Comparison of ENCODE assay signal across 26 mouse cellular contexts in the genomic region with DNA sequence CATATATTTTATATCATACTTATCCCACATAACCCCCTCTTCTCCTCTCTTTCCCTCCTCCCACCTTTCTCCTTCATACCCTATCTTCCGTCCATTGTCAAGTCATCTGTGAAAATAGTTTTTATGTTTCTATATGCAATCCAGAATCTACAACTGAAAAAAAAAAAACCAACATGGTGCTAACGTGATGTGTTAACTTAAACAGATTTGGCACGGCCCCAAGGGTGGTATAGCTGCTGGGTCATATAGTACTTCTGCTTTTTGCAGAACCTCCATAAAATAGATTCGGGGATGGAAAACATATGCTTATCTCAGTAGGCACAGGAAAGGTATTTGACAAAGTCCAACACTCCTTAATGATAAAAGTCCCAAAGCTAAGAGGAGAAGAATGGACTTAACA. TPM values are rescaled to one million over a fixed set of nuclear protein-coding genes. Genes with fewer than 3 reads are reported as not detected.
DNase-seq lines count a peak whose midpoint lies in the region; ATAC-seq lines count a peak whose summit lies in the region.
"Had no signal": no experiment of that assay in that cellular context is flagged by ENCODE, and none has a peak within 500 bp of the region (broad histone marks: within the 10 kb centered on the region; RNA-seq: fewer than 3 reads in every experiment).

No protein-coding gene starts in this region.

- ATAC-seq in megakaryocyte progenitor cell, adult 5-6 weeks (replicated peaks; ENCODE audit: poor library complexity): peak; percentile 33
- ATAC-seq: activated CD4-positive, CD25-positive, alpha-beta regulatory T cell, adult 4 months; forebrain, embryonic 13.5 days; forebrain, embryonic 16.5 days had no signal

- 0 out of 2 replicates have a peak, but pooled peaks cover 4% of the 10 kb centered on the region for H3K4me1 ChIP-seq in heart, embryonic 10.5 days

- no peaks in the 10 kb centered on the region for H3K27me3 ChIP-seq in heart, embryonic 10.5 days (ENCODE audit: insufficient read depth, poor library complexity, severe bottlenecking)
- H3K27me3 ChIP-seq: CH12.LX; forebrain, embryonic 13.5 days had no signal

- peak; percentile 4 for DNase-seq in heart, adult 11 months
- no peak for DNase-seq in heart, embryonic 10.5 days (ENCODE audit: low spot score)
- DNase-seq in MEL-GATA-1-ER (ENCODE audit: extremely low read depth, low read depth): peak; percentile 97
- no peak for DNase-seq in kidney, adult 11 months
- DNase-seq in left cerebral cortex, adult 18-20 months (ENCODE audit: low spot score in 2 of 2): no peak
- DNase-seq: adrenal gland, adult 8-10 months; adrenal gland, postnatal 25 days; B cell, adult 2 months; cerebellum, adult 11-12 months; cerebellum, adult 8-10 months; cerebellum, postnatal 10 days; cerebellum, postnatal 36 days; gastrocnemius, postnatal 10 days; gastrocnemius, postnatal 36 days; heart, adult 18-20 months; heart, postnatal 14 days; heart, postnatal 4 days had no signal

- no peaks in the 10 kb centered on the region for H3K9me3 ChIP-seq in heart, embryonic 10.5 days
- H3K9me3 ChIP-seq: forebrain, embryonic 10.5 days; forebrain, embryonic 13.5 days; heart, embryonic 13.5 days had no signal

- no peak overlapping the region for H3K4me3 ChIP-seq in heart, embryonic 10.5 days
- H3K4me3 ChIP-seq: forebrain, embryonic 10.5 days; forebrain, embryonic 13.5 days; heart, embryonic 13.5 days had no signal

- H3K27ac ChIP-seq in heart, embryonic 10.5 days: no peak overlapping the region
- H3K27ac ChIP-seq: forebrain, embryonic 10.5 days; forebrain, embryonic 13.5 days; heart, embryonic 13.5 days; hindbrain, embryonic 14.5 days had no signal

- no peaks in the 10 kb centered on the region for H3K36me3 ChIP-seq in heart, embryonic 10.5 days
- H3K36me3 ChIP-seq: forebrain, embryonic 10.5 days; G1E; heart, embryonic 13.5 days had no signal

- WGBS in heart, embryonic 10.5 days: 77% methylated on average over 4 of the region's 4 CpGs

RNA-seq across cellular contexts. Expression of a gene that starts 49.8 kb away (rescaled TPM):
- 5.4 and 6.1 TPM in 2 replicates for polyA plus RNA-seq in heart, embryonic 10.5 days (2016; fragmentation: Nextera tagmentation; extraction: Ambion mirVana)
- total RNA-seq in megakaryocyte progenitor cell, adult 5-6 weeks (2015): 48.4 and 55.3 TPM in 2 replicates
- total RNA-seq in megakaryocyte progenitor cell, adult 5-6 weeks (2017): 21.5 and 23.6 TPM in 2 replicates
- total RNA-seq in left cerebral cortex, adult 18-20 months (2021): 10 to 100 TPM; 10.2 to 11.2 TPM
- polyA plus RNA-seq: G1E had no signal

Comparison
In these comparisons a context has a peak if more than half of its experiments do, and no peak if none do; other contexts are left out.
1. DNase-seq: peak in heart, adult 11 months (single experiment) and MEL-GATA-1-ER (single experiment); none in heart, embryonic 10.5 days (single experiment), kidney, adult 11 months (single experiment) and left cerebral cortex, adult 18-20 months (0 of 2).